Mouse (Mus musculus) hematopoietic stem cell, adult 5-6 weeks (primary cell): Measurements from ENCODE around the gene Vmn1r185. TPM values are rescaled to one million over a fixed set of nuclear protein-coding genes. Genes with fewer than 3 reads are reported as not detected.
"Not testable (repeated sequence)": the region's sequence is repeated elsewhere in the genome, so short reads cannot be mapped to it uniquely, and the experiment has no call there.

ENCODE experiments used
- ATAC-seq, 2 experiments: fragments of 125-278 bp in 1 of 2; replicated peaks in 1 of 2; 2 replicates each; pipeline ENCODE4 v1.8.0; 2016 to 2017; ENCODE audit warnings: inconsistent platforms in 2 of 2, mild to moderate bottlenecking in 2 of 2, moderate number of reproducible peaks in 2 of 2, low read depth in 1 of 2, moderate TSS enrichment in 1 of 2; ENCODE audit not compliant: low FRiP score in 2 of 2, poor library complexity in 2 of 2, severe bottlenecking in 2 of 2, insufficient read depth in 1 of 2, low TSS enrichment in 1 of 2
- total RNA-seq: library from RNA; stranded (forward); fragments of 172-1452, 232-1000 nt; gene quantifications from 2 replicates; pipeline ENCODE4 v1.2.3, GENCODE M21; 2017

The Vmn1r185 gene
- not detected in 2 replicates for total RNA-seq

GRCm38 (mm10) chr7:26618364-26618763 lies at the start of gene Vmn1r185:
Gene Vmn1r185, minus strand, starts transcription at chr7:26618464.
- ATAC-seq, result not testable (repeated sequence)

GRCm38 (mm10) chr7:26667466-26667865 lies 49.2 kb upstream of the Vmn1r185 start:
- not testable (repeated sequence) for ATAC-seq

- no peak for ATAC-seq
Observed at GRCm38 (mm10) chr7:26666011-26666410, 47.7 kb upstream of the Vmn1r185 start.

GRCm38 (mm10) chr7:26589774-26590173 lies 28.5 kb downstream of the Vmn1r185 start:
- ATAC-seq, result no peak

- ATAC-seq, result no peak
Observed at GRCm38 (mm10) chr7:26589077-26589476, 29.2 kb downstream of the Vmn1r185 start.

Other genes starting within 250 kb of the Vmn1r185 start
- not detected in 2 replicates for gene Nlrp9c, start 214.8 kb downstream of the Vmn1r185 start, total RNA-seq
- not detected in 2 replicates for gene Nlrp4a, start 183.4 kb downstream of the Vmn1r185 start, total RNA-seq
- not detected in 2 replicates for gene Nlrp9a, start 83.4 kb downstream of the Vmn1r185 start, total RNA-seq
- not detected in 2 replicates for gene Cyp2b23, start 68.0 kb upstream of the Vmn1r185 start, total RNA-seq
- gene Cyp2b19, start 138.7 kb upstream of the Vmn1r185 start, total RNA-seq, result not detected in 2 replicates
- not detected in 2 replicates for gene Cyp2g1, start 190.4 kb upstream of the Vmn1r185 start, total RNA-seq
- gene Cyp2a5, start 216.8 kb upstream of the Vmn1r185 start, total RNA-seq, result not detected in 2 replicates